Mouse (Mus musculus): ENCODE measurements around the gene Adamtsl2. TPM values are rescaled to one million over a fixed set of nuclear protein-coding genes. Genes with fewer than 3 reads are reported as not detected.

Adamtsl2 gene
- polyA plus RNA-seq, 1 experiment, result not detected

DNA sequence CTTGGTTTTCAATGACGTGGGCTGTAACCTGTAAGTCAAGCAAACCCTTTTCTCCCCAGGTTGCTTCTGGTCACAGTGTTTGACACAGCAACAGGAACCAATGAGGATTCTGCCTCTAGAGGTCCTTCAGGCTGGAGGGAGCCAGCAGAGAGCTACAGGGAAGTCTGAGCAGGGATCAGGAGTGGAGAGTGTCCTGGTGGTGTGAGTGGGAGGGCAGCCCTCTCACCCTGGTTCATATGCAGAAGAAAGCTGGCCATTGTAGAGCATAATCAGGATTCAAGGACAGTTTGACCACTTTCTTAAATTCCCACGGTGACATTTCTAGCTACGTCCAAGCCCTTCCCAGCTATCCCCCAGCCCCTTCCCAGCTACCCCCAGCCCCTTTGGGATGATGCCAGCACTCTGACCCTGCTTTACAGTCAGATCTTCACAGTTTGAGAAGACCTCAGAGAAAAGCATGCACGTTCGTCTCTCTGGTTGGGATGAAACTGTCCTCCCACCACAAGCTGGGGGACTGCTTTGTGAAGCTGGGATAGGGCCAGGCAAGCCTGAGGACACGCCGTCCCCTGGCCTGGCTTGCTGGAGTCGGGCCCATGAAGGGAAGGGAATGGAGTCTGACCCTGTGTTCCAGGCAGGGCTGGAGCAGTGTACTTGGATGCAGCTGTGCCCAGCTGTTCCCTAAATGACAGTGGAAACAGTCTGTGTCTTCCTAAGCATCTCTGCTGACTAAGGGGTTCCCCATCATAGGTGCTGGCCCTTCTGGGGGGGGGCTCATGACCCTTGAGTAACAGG is 33.0 kb upstream of the Adamtsl2 start:
- no peak overlapping the region for H3K4me3 ChIP-seq (ENCODE audit: insufficient read depth, low read length)
- no peak overlapping the region for H3K27ac ChIP-seq (ENCODE audit: insufficient read depth, low read depth, low read length)
- TF ChIP-seq POLR2A (IDR thresholded peaks at IDR 0.05; ENCODE audit: borderline replicate concordance, low read depth, low read length), result no peak
- TF ChIP-seq CTCF (IDR thresholded peaks at IDR 0.05; ENCODE audit: low read depth, low read length), result no peak
- H3K4me1 ChIP-seq (ENCODE audit: control insufficient read depth, insufficient read depth, low read length), result no peaks in the 10 kb centered on the region

DNA sequence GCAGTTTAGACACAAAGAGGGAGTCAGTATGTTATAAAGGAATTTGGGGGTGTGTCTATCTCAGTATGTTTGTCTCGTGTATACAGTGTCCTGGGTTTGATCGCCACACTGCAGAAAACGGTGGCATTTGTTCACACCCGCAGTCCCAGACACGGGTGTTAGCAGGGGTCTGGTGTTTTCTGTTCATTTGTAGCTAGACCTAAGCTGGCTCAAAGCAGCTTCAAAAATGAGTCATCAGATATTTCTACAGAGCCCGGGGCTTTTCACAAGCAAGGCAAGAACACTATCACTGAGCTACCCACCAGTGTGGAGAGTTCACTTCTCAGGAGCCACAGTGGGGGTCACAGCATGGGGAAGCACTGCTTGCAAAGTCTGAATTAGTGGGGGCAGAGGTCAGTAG is 29.8 kb upstream of the Adamtsl2 start:
- Histone ChIP-seq H3K27ac (ENCODE audit: insufficient read depth, low read depth, low read length) (no peak overlapping the region), H3K4me1 (ENCODE audit: control insufficient read depth, insufficient read depth, low read length) (no peaks in the 10 kb centered on the region), H3K4me3 (ENCODE audit: insufficient read depth, low read length) (no peak overlapping the region)
- TF ChIP-seq CTCF (IDR thresholded peaks at IDR 0.05; ENCODE audit: low read depth, low read length) (no peak), POLR2A (IDR thresholded peaks at IDR 0.05; ENCODE audit: borderline replicate concordance, low read depth, low read length) (no peak)

DNA sequence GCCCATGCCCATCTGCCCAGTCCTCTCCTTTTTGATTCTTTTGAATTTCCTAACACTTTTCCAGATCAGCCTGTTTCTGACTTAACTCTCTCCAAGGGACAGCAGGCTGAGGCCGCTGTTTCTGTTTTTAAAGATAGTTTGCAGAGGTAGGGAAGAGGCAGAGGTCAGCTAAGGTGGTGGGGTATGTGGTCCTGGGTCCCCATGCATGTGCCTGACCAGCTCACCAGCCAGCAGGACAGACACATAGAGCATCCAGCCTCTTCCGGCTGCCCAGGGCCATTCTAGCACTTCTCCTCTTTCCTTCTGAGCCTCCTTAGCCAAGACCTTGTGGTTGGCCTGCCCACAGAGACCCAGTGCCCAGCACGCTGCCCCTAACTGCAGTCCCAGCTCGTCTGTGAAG is 20.9 kb upstream of the Adamtsl2 start:
- TF ChIP-seq CTCF (IDR thresholded peaks at IDR 0.05; ENCODE audit: low read depth, low read length), result no peak
- no peak for TF ChIP-seq POLR2A (IDR thresholded peaks at IDR 0.05; ENCODE audit: borderline replicate concordance, low read depth, low read length)
- Histone ChIP-seq H3K4me1 (ENCODE audit: control insufficient read depth, insufficient read depth, low read length) (no peaks in the 10 kb centered on the region), H3K4me3 (ENCODE audit: insufficient read depth, low read length) (no peak overlapping the region), H3K27ac (ENCODE audit: insufficient read depth, low read depth, low read length) (no peak overlapping the region)

DNA sequence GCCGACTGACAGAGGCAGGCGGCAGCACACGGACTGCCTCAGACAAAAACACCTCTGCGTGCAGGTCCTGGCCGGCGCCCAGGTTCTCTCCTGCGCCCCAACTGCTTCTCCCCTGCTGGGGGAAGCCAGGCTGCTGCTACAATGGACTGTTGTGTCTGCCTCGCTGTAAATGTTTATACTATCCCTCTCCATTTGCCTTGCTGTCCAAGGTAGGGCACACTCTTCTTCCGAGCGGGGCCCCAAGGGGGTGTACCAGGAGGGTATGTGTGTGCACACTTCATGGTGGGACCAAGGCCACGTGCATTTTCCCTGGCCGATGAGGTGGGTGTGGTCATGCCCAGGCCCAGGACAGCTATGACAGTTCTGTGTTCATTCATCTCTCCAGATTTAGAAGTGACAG is 20.4 kb upstream of the Adamtsl2 start:
- Histone ChIP-seq H3K4me3 (ENCODE audit: insufficient read depth, low read length) (no peak overlapping the region), H3K4me1 (ENCODE audit: control insufficient read depth, insufficient read depth, low read length) (no peaks in the 10 kb centered on the region), H3K27ac (ENCODE audit: insufficient read depth, low read depth, low read length) (no peak overlapping the region)
- no peak for TF ChIP-seq CTCF (IDR thresholded peaks at IDR 0.05; ENCODE audit: low read depth, low read length)
- TF ChIP-seq POLR2A (IDR thresholded peaks at IDR 0.05; ENCODE audit: borderline replicate concordance, low read depth, low read length), result no peak

DNA sequence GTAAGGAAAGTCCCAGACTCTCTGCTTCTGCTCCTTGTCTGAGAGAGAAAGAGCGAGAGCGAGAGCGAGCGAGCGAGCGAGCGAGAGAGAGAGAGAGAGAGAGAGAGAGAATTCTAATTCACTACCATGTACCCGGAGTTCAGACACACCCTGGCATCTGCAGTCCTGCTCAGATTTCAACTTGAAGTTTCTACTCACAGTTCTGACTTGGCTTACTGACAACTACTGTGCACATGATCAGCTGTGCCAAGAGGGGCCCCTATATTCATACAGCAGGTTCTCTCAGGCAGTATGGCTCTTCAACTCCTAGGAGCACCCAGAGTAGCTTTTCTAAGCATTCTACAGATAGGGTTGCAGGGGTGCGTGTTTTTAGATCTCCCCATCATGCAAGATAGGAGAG is 20.0 kb upstream of the Adamtsl2 start:
- H3K4me3 ChIP-seq (ENCODE audit: insufficient read depth, low read length), result no peak overlapping the region
- TF ChIP-seq POLR2A (IDR thresholded peaks at IDR 0.05; ENCODE audit: borderline replicate concordance, low read depth, low read length) (no peak), CTCF (IDR thresholded peaks at IDR 0.05; ENCODE audit: low read depth, low read length) (no peak)
- H3K27ac ChIP-seq (ENCODE audit: insufficient read depth, low read depth, low read length), result no peak overlapping the region
- no peaks in the 10 kb centered on the region for H3K4me1 ChIP-seq (ENCODE audit: control insufficient read depth, insufficient read depth, low read length)

DNA sequence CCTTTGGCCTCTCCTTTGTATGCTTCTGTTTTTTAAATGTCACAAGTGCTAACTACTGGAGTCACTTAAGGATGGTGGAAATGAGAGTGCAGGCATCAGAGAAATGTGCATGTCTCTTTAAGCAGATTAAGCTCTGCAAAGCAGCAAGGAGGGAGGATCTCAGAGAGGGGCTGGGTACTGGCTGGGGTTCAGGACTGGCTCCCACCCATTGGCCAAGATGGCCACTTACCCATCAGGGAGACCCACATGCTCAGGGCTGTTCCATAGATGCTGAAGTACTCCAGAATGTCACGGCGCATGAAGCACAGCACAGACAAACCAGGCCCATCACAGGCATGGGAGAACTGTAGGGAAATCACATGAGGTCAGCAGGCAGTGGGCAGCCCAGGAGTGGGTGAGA is 12.1 kb upstream of the Adamtsl2 start:
- no peak overlapping the region for H3K4me3 ChIP-seq (ENCODE audit: insufficient read depth, low read length)
- TF ChIP-seq CTCF (IDR thresholded peaks at IDR 0.05; ENCODE audit: low read depth, low read length), result no peak
- TF ChIP-seq POLR2A (IDR thresholded peaks at IDR 0.05; ENCODE audit: borderline replicate concordance, low read depth, low read length), result no peak
- peaks cover 13% of the 10 kb centered on the region for H3K4me1 ChIP-seq (ENCODE audit: control insufficient read depth, insufficient read depth, low read length)
- no peak overlapping the region for H3K27ac ChIP-seq (ENCODE audit: insufficient read depth, low read depth, low read length)

DNA sequence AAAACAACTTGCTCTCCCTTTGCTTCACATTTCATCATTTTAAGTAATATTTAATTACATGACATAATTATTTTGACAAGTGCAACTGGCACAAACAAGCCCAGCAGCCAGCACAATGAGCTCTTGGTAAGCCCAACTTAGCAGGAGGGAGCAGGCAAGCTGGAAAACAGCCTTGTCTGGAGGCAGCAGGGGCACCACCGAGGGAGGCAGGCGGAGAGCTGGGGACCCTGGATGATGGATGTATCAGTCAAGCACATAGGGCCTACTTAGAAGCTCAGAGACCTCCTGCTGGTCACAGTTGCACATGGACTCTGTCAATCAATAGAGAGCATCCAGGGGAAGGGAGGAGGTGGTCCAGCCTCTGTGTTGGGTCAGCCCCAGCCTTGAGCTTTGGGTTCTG is 11.2 kb upstream of the Adamtsl2 start:
- no peak overlapping the region for H3K27ac ChIP-seq (ENCODE audit: insufficient read depth, low read depth, low read length)
- peaks cover 13% of the 10 kb centered on the region for H3K4me1 ChIP-seq (ENCODE audit: control insufficient read depth, insufficient read depth, low read length)
- H3K4me3 ChIP-seq (ENCODE audit: insufficient read depth, low read length), result no peak overlapping the region
- TF ChIP-seq CTCF (IDR thresholded peaks at IDR 0.05; ENCODE audit: low read depth, low read length), result no peak
- no peak for TF ChIP-seq POLR2A (IDR thresholded peaks at IDR 0.05; ENCODE audit: borderline replicate concordance, low read depth, low read length)

DNA sequence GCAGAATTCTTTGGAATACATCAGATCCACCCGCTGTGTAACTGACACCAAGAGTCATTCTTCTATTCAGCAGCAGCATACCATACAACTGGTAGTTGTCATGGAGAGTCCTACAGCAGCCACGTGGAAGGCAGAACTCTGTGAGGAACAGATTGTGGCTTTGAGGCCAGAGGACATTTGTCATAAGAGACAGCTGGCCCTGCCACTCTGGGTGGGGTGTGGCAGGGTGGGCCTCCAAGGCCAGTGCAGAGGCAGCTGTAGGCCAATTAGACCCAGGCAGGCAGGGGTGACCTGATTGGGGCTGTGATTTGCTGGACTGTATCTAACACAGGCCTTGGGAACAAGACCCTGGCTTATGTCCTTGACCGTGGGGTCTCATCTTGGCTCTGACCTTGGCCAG is 9.5 kb upstream of the Adamtsl2 start:
- Histone ChIP-seq H3K4me1 (ENCODE audit: control insufficient read depth, insufficient read depth, low read length) (peaks cover 13% of the 10 kb centered on the region), H3K4me3 (ENCODE audit: insufficient read depth, low read length) (no peak overlapping the region), H3K27ac (ENCODE audit: insufficient read depth, low read depth, low read length) (no peak overlapping the region)
- no peak for TF ChIP-seq CTCF (IDR thresholded peaks at IDR 0.05; ENCODE audit: low read depth, low read length)
- no peak for TF ChIP-seq POLR2A (IDR thresholded peaks at IDR 0.05; ENCODE audit: borderline replicate concordance, low read depth, low read length)

DNA sequence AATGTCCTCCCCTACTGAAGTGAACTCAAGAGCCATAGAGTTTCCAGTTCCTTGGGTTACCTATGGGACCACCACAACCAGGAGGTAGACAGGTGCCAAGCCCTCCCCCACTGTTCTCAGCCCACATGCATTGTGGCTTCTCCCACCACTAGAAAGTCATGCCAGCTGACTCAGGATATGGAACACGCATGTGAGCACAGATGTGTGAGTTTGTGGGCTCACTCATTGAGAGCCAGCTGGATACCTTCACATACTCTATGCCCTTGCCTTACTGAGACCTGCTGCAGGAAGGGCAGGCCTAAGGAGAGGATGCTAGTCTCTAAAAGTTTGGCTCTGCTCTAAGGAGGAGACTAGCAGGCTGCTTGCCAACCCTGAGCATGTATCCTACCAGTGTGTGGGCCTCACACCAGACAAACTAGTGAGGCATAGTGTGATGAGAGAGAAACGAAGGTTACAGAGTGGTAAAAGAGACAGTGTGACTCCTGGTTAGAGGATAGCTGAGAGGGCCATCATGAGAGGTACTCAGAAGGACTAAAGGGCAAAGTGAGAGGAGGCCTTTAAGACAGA is 8.8 kb upstream of the Adamtsl2 start:
- no peak for TF ChIP-seq CTCF (IDR thresholded peaks at IDR 0.05; ENCODE audit: low read depth, low read length)
- no peak for TF ChIP-seq POLR2A (IDR thresholded peaks at IDR 0.05; ENCODE audit: borderline replicate concordance, low read depth, low read length)
- H3K4me1 ChIP-seq (ENCODE audit: control insufficient read depth, insufficient read depth, low read length), result peaks cover 13% of the 10 kb centered on the region
- H3K27ac ChIP-seq (ENCODE audit: insufficient read depth, low read depth, low read length), result no peak overlapping the region
- no peak overlapping the region for H3K4me3 ChIP-seq (ENCODE audit: insufficient read depth, low read length)

DNA sequence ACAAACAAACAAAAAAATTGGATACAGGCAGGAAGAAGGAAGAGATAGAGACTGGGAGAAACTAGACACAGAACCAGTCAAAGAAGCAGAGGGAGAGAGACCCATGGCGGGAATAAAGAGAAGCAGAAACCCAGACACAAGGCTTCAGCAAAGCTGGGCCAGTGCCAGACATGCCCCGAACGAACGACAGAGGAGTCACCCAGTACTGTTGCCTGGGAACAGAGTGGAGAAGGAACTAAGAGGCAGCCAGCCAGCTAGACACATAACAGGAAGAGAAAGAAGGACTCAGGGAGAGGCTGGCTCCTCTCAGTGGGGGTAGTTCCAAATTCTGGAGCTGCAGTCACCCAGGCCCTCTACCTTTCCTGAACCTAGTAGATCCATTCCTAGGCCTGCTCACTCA is 8.0 kb upstream of the Adamtsl2 start:
- Histone ChIP-seq H3K4me3 (ENCODE audit: insufficient read depth, low read length) (no peak overlapping the region), H3K4me1 (ENCODE audit: control insufficient read depth, insufficient read depth, low read length) (peaks cover 13% of the 10 kb centered on the region), H3K27ac (ENCODE audit: insufficient read depth, low read depth, low read length) (peak overlapping the region; percentile 13; the same call in 1 of the 2 replicates)
- no peak for TF ChIP-seq POLR2A (IDR thresholded peaks at IDR 0.05; ENCODE audit: borderline replicate concordance, low read depth, low read length)
- no peak for TF ChIP-seq CTCF (IDR thresholded peaks at IDR 0.05; ENCODE audit: low read depth, low read length)
